Mouse (Mus musculus): ENCODE data around the gene Ephb1. TPM values are rescaled to one million over a fixed set of nuclear protein-coding genes. Genes with fewer than 3 reads are reported as not detected.

Ephb1 gene
- total and polyA plus RNA-seq, 3 experiments = not detected

- no peaks in the 10 kb centered on the region for H3K9me3 ChIP-seq (replicated peaks; ENCODE audit: insufficient read depth, low read length)
- DNase-seq (ENCODE audit: low read depth, low spot score) = no peak
- no peaks in the 10 kb centered on the region for H3K4me1 ChIP-seq (ENCODE audit: control insufficient read depth in 1 of 2, insufficient read depth in 2 of 2, low read length in 2 of 2)
- no peak overlapping the region for H3K4me3 ChIP-seq (ENCODE audit: control insufficient read depth in 1 of 2, insufficient read depth in 1 of 2, low read depth in 2 of 2, low read length in 2 of 2)
- H3K79me2 ChIP-seq (ENCODE audit: control insufficient read depth, insufficient read depth, low read length, poor library complexity) = no peaks in the 10 kb centered on the region
- no peaks in the 10 kb centered on the region for H3K27me3 ChIP-seq (ENCODE audit: control insufficient read depth in 1 of 2, insufficient read depth in 2 of 2, low read length in 2 of 2)
- no peaks in the 10 kb centered on the region for H3K36me3 ChIP-seq (ENCODE audit: control insufficient read depth in 1 of 2, insufficient read depth in 2 of 2, low read length in 2 of 2)
- TF ChIP-seq ZC3H11A (IDR thresholded peaks at IDR 0.05; ENCODE audit: low read depth, low read length) (no peak), SIN3A (IDR thresholded peaks at IDR 0.05; ENCODE audit: low read length) (no peak), NRF1 (IDR thresholded peaks at IDR 0.05; ENCODE audit: insufficient read depth, low read depth, low read length, poor library complexity, severe bottlenecking) (no peak), MAX (IDR thresholded peaks at IDR 0.05; ENCODE audit: low read length) (no peak), ETS1 (IDR thresholded peaks at IDR 0.05; ENCODE audit: low read depth, low read length) (no peak), RCOR1 (IDR thresholded peaks at IDR 0.05; ENCODE audit: low read depth, low read length) (no peak), MEF2A (IDR thresholded peaks at IDR 0.05; ENCODE audit: extremely low read depth, insufficient replicate concordance, low read depth, low read length, poor library complexity, severe bottlenecking) (no peak), JUND (IDR thresholded peaks at IDR 0.05; ENCODE audit: low read depth, low read length) (no peak), UBTF (IDR thresholded peaks at IDR 0.05; ENCODE audit: borderline replicate concordance, insufficient read depth, low read depth, low read length) (no peak), HCFC1 (IDR thresholded peaks at IDR 0.05; ENCODE audit: low read depth, low read length) (no peak), SMC3 (IDR thresholded peaks at IDR 0.05; ENCODE audit: low read depth, low read length) (no peak), GATA1 (IDR thresholded peaks at IDR 0.05; ENCODE audit: low read depth, low read length) (no peak), TAL1 (IDR thresholded peaks at IDR 0.05; ENCODE audit: low read length) (no peak), POLR2AphosphoS5 (IDR thresholded peaks at IDR 0.05; ENCODE audit: borderline replicate concordance, low read depth, low read length) (no peak)
- H3K9ac ChIP-seq (ENCODE audit: control insufficient read depth, low read depth, low read length, poor library complexity, severe bottlenecking) = no peak overlapping the region
- no peak overlapping the region for H3K27ac ChIP-seq (ENCODE audit: control insufficient read depth, low read depth, low read length)
Measured at GRCm38 (mm10) chr9:102039011-102039733, 315.3 kb downstream of the Ephb1 start.

GRCm38 (mm10) chr9:102036132-102036531 is 318.4 kb downstream of the Ephb1 start:
- TF ChIP-seq MAZ (IDR thresholded peaks at IDR 0.05; ENCODE audit: low read depth, low read length) = no peak
- no peak for TF ChIP-seq MAX (IDR thresholded peaks at IDR 0.05; ENCODE audit: low read length)
- TF ChIP-seq E2F4 (IDR thresholded peaks at IDR 0.05; ENCODE audit: borderline replicate concordance, low read depth, low read length) = no peak
- TF ChIP-seq ZNF384 (IDR thresholded peaks at IDR 0.05; ENCODE audit: low read depth, low read length) = no peak
- no peak for TF ChIP-seq NELFE (IDR thresholded peaks at IDR 0.05; ENCODE audit: low read depth, low read length)
- TF ChIP-seq ZC3H11A (IDR thresholded peaks at IDR 0.05; ENCODE audit: low read depth, low read length) = no peak
- no peak for TF ChIP-seq MEF2A (IDR thresholded peaks at IDR 0.05; ENCODE audit: extremely low read depth, insufficient replicate concordance, low read depth, low read length, poor library complexity, severe bottlenecking)
- no peak for TF ChIP-seq ZKSCAN1 (IDR thresholded peaks at IDR 0.05; ENCODE audit: low read depth, low read length)
- TF ChIP-seq NRF1 (IDR thresholded peaks at IDR 0.05; ENCODE audit: insufficient read depth, low read depth, low read length, poor library complexity, severe bottlenecking) = no peak
- TF ChIP-seq TCF12 (IDR thresholded peaks at IDR 0.05; ENCODE audit: low read depth, low read length) = no peak
- TF ChIP-seq RCOR1 (IDR thresholded peaks at IDR 0.05; ENCODE audit: low read depth, low read length) = no peak
- no peak for TF ChIP-seq SIN3A (IDR thresholded peaks at IDR 0.05; ENCODE audit: low read length)
- TF ChIP-seq MXI1 (IDR thresholded peaks at IDR 0.05; ENCODE audit: low read depth, low read length) = no peak
- no peak for TF ChIP-seq ELF1 (IDR thresholded peaks at IDR 0.05; ENCODE audit: low read depth, low read length)
- TF ChIP-seq POLR2AphosphoS5 (IDR thresholded peaks at IDR 0.05; ENCODE audit: borderline replicate concordance, low read depth, low read length) = no peak
- no peak for TF ChIP-seq POLR2AphosphoS2 (IDR thresholded peaks at IDR 0.05; ENCODE audit: low read length)
- TF ChIP-seq SMC3 (IDR thresholded peaks at IDR 0.05; ENCODE audit: low read depth, low read length) = no peak
- TF ChIP-seq HCFC1 (IDR thresholded peaks at IDR 0.05; ENCODE audit: low read depth, low read length) = no peak
- TF ChIP-seq GATA1 (IDR thresholded peaks at IDR 0.05; ENCODE audit: low read depth, low read length) = no peak
- no peak for DNase-seq (ENCODE audit: low read depth, low spot score)
- no peak overlapping the region for H3K27ac ChIP-seq (ENCODE audit: control insufficient read depth, low read depth, low read length)
- H3K9ac ChIP-seq (ENCODE audit: control insufficient read depth, low read depth, low read length, poor library complexity, severe bottlenecking) = no peak overlapping the region
- no peaks in the 10 kb centered on the region for H3K27me3 ChIP-seq (ENCODE audit: control insufficient read depth in 1 of 2, insufficient read depth in 2 of 2, low read length in 2 of 2)
- H3K4me3 ChIP-seq (ENCODE audit: control insufficient read depth in 1 of 2, insufficient read depth in 1 of 2, low read depth in 2 of 2, low read length in 2 of 2) = no peak overlapping the region
- no peaks in the 10 kb centered on the region for H3K4me1 ChIP-seq (ENCODE audit: control insufficient read depth in 1 of 2, insufficient read depth in 2 of 2, low read length in 2 of 2)
- no peaks in the 10 kb centered on the region for H3K36me3 ChIP-seq (ENCODE audit: control insufficient read depth in 1 of 2, insufficient read depth in 2 of 2, low read length in 2 of 2)
- no peaks in the 10 kb centered on the region for H3K79me2 ChIP-seq (ENCODE audit: control insufficient read depth, insufficient read depth, low read length, poor library complexity)
- no peaks in the 10 kb centered on the region for H3K9me3 ChIP-seq (replicated peaks; ENCODE audit: insufficient read depth, low read length)
